Mouse (Mus musculus) cerebellum, adult 11-12 months (tissue): ENCODE data around the gene Retsat.

ENCODE experiments used
- DNase-seq: peaks from one replicate; pipeline ENCODE4 v3.0.0; 2022

Gene Retsat

GRCm38 (mm10) chr6:72627276-72627675 is 29.0 kb downstream of the Retsat start:
- DNase-seq = no peak

GRCm38 (mm10) chr6:72630370-72630769 is 32.1 kb downstream of the Retsat start:
- DNase-seq = no peak

DNA sequence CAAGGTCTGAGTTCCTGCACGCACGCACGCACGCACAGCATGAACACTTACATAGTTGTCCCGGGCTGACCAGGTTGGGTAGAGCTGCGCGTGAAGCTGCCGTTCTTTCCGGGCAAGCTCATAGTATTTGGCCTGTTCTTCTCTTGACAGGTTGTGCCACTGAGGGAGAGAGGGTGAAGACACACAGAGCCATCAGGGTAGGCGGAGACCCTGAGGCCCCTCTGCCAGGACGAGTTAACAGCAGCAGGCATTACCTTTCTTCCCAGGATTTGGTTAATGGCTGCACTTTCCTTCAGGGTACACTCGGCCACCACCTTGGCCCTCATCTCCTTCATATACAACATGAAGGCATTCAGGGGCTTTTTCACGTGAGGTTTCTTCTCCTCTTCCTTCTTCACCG is 32.7 kb downstream of the Retsat start:
- DNase-seq = no peak

DNA sequence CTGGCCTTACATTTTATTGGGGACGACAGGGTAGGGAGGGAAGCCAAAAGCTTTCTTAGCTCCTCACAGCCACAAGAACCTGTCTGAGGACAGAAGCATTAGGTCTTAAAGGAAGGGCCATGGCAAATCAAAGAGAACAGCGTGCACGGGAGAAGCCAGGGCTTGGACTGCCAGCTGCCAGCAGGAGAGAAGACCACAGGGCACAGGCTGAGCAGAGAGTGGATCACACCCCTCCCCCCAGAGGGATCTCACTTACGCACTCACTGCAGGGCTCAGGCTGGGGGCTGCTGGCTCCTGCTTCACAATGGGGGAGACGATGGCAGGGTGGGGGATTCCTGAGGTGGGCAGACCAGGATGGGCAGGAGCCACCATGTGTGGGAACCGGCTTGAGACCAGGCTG is 33.4 kb downstream of the Retsat start:
- DNase-seq = no peak

DNA sequence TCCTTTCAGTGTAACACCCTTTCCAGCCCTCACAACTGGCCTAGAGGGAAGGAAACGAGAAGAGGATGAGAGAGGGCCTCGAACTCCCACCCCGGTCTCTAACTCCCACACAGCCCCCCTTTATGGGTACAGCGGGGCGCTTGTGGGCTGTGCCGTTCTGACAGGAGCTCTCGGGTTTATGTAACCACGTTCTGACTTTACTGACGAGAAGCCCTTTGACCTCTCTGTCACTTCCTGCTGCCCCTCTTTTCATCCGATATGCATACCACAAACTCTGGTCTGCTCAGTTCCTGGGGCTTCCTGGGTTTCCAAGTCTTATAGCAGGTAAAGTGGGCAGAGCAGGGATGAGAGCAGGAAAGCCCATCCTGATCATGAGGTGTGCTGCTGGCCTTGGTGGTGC is 36.0 kb downstream of the Retsat start:
- DNase-seq = no peak

DNA sequence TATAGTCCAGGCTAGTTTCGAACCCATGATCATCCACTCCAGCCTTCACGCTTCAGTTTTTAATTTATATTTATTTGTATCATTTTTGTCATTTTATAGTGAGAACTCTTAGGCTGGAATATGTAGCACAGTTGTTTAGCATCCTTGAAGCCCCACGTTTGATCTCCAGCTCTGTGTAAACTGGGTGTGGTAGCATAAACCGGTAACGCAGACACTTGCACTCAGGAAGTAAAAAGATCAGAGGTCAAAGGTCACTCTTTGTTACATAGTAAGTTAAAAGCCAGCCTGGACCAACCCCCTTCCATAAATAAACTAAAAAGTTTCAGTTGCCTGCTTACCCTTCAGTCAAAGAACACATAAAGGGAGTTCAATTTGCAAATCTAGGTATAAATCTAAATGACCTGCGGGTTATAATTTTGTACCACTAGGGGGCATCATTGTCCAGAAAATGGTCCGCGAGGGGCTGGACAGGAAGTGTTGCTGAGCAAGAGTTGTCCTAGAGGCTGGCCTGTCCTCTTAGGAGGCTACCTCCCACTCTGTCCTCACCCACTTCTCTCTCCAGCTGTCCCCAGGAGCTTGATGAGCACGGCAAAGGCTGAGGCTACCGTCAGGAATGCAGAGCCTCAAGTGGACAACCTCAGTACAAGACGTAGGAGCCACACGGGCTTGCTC is 37.6 kb downstream of the Retsat start:
- DNase-seq = no peak

GRCm38 (mm10) chr6:72636940-72637339 is 38.7 kb downstream of the Retsat start:
- DNase-seq = no peak

- no peak for DNase-seq
Measured at GRCm38 (mm10) chr6:72641218-72641954, 43.1 kb downstream of the Retsat start.

- DNase-seq = no peak
Measured at GRCm38 (mm10) chr6:72644576-72644975, 46.3 kb downstream of the Retsat start.

DNA sequence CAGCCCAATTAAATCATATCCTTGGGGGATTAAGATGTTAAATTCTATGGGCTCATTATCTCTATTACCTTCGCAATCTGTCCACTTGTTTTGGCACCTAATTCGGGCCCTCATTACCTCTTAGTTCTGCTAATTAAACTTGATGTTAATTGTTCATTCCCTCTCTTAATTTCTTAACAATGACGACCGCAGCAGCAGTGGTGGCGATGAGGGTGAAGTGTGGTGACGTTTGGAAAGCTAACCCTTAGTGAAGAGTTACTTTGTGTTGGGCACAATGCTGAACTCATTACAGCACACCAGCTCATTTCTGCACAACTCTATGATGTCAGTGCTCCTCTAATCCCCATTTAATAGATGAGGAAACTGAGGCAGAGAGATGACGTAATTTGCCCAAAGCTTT is 47.1 kb downstream of the Retsat start:
- DNase-seq = no peak

GRCm38 (mm10) chr6:72647383-72647820 is 49.1 kb downstream of the Retsat start:
- no peak for DNase-seq

DNA sequence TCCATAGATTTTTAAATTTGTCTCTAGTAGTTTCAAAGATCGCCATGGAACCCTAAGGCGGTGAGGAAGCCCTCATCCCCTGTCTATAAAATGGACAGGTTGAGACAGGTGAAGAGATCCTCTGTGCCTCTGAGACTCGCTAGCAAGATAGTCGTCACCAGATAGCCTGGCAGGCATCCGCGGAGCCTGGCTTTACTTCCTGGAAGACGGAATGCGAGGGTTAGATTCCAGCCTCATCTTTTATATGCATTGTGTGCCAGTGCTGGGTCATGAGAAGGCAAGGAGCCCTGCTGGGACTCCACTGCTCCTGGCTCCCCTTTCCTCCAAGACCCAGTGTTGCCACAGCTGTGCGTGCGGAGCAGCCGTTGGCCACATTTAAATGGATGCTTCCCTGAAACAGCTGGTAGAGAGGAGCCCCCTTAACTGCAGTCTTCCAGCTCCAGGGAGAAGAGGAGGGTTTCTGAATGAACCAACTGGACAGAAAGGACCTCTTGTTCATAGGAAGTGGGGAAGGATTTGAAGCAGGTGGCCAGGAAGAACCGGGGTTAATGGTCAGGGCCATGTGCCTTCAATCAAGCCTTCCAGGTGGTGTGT is 49.8 kb downstream of the Retsat start:
- DNase-seq = no peak

DNA sequence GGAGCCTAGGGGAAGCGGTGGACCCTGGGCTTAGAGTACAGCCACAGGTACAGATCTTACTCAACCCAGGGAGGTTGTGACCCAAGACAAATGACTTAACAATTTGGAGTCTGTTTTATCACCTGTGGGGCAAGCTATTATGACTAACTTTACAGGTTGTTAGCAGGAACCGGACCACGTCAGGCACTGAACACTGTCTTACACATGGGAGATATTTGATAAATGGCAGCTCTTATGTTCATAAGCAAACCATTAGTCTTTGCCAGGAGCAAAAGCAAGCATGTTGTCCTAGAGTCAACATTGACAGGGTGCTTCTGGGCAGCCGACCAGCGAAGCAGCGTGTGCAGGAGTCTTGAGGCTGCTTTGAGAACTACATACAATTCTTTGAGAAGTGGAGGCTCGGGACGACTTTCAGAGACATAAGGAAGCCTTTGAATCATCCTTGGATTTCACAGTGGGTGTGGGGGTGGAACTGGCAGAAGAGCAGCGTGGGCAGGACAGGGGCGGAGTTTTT is 52.1 kb downstream of the Retsat start:
- DNase-seq = no peak

DNA sequence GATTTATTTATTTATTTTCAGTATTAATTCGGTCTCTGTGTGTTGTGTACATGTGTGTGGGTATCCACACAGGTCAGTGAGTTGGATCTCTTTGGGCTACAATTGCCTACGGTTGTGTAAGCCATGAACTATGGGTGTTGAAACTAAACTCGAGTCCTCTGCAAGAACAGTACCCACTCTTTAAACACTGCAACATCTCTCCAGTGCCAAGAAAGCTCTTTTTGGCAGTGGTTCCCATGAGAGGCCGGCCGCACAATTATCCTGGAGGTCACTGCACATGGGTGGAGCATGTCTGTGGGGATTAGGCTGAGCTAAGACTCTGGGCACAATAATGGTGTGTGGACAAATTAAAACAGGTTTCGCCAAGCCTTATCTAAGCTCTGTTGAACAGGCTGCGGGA is 55.1 kb downstream of the Retsat start:
- no peak for DNase-seq

GRCm38 (mm10) chr6:72654355-72654754 is 56.1 kb downstream of the Retsat start:
- DNase-seq = no peak

DNA sequence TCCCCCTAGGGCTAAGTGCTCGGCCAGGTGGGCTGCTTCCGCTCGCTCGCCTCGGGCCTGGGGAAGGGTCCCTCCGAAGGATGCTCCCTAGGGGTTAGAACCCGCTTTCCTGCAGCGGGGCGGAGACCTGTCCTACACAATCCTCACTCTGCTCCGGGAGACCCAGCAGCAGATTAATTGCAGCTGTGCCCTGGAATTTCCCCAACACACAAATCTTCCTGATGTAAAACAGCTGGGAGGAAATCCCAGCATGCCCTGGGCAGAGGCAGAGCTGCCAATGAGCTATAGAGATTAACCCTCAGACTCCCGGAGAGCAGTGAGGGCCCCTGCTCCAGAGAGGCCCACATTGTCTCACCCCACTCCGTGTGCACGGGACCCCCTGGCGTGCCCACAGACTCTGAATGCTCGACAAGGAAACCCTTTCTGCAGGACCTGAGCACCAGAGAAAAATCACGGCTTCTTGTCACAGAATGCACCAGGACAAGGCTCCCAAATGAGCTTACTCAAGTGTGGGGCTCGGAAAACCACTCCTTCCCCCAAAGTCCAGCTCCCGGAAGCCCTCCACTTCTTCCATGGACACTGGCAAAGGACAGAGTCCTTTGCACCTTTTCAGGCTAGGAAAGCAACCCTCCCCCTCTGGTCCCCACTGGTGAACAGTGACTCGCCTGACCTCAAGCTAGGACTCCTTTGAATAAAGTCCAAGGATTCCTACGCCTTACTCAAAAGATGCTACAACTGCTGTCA is 57.2 kb downstream of the Retsat start:
- no peak for DNase-seq

DNA sequence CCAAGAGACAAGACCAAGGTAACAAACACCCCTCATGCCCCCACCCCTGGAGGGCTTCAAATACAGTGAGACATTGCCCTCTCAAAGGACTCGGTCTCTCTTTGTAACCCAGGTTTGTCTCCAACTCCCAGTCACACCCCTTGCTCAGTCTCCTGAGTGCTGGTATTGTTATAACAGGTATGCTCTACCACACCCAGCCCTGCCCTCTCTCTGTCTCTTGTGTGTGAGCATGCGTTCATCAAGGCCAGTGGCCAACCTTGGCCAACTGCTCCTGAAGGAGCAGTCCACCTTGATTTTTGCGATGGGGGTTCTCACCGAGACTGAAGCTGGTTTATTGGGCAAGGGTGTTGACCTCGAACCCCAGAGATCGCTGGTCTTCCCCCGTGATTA is 57.8 kb downstream of the Retsat start:
- DNase-seq = no peak

DNA sequence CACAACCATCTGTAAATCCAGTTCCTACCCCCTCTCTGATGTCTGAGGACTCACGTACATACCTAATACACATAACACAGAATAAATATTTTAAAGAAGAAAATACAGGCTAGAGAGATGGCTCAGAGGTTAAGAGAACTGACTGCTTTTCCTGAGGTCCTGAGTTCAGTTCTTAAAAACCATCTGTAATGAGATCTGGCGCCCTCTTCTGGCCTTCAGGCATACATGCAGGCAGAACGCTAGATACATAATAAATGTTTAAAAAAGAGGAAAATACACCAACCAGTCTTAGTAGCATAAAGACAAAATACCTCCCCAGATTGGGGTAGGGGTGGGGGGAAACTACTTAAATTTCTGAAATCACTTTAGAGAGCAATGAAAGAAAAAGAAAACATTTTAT is 59.7 kb downstream of the Retsat start:
- no peak for DNase-seq
